Mouse (Mus musculus): ENCODE data around the gene Ppm1l. TPM values are rescaled to one million over a fixed set of nuclear protein-coding genes. Genes with fewer than 3 reads are reported as not detected.

Gene Ppm1l
- 6.3 and 7.6 TPM in 2 replicates for polyA plus RNA-seq (2014; fragmentation: Nextera tagmentation; extraction: Ambion mirVana)

GRCm38 (mm10) chr3:69316391-69317195 is at the start of gene Ppm1l:
Gene Ppm1l (plus strand): TSS chr3:69316861.
- TF ChIP-seq CTCF (IDR thresholded peaks at IDR 0.05; ENCODE audit: low read depth) = 0 out of 2 replicates have a peak, but pooled peaks have one; percentile 7
- H3K9ac ChIP-seq = peak within 1 kb of the TSS; percentile 79
- no peaks in the 10 kb centered on the region for H3K9me3 ChIP-seq (ENCODE audit: low read depth, low read length)
- H3K4me2 ChIP-seq = peak within 1 kb of the TSS; percentile 94
- peaks cover 16% of the 10 kb centered on the region; the same call in 1 of the 2 replicates for H3K27me3 ChIP-seq (ENCODE audit: insufficient read depth, low read length)
- H3K4me3 ChIP-seq (ENCODE audit: low read depth, low read length) = peak within 1 kb of the TSS; percentile 65
- peak within 1 kb of the TSS; percentile 81 for H3K27ac ChIP-seq (ENCODE audit: low read depth)
- DNase-seq (peak; percentile 94), ATAC-seq (ENCODE audit: insufficient read depth) (peak; percentile 97)
- H3K4me1 ChIP-seq (ENCODE audit: insufficient read depth) = peaks cover 10% of the 10 kb centered on the region; the same call in 1 of the 2 replicates
- H3K36me3 ChIP-seq (ENCODE audit: insufficient read depth) = no peaks in the 10 kb centered on the region
- WGBS = under 1% methylated on average over 78 of the region's 80 CpGs

GRCm38 (mm10) chr3:69271812-69272211 is 44.8 kb upstream of the Ppm1l start:
- 52% methylated on average over 7 of the region's 7 CpGs for WGBS
- no peaks in the 10 kb centered on the region for H3K36me3 ChIP-seq (ENCODE audit: insufficient read depth)
- no peak; the same call in 1 of the 2 replicates for ATAC-seq (ENCODE audit: insufficient read depth)
- no peak overlapping the region for H3K4me3 ChIP-seq (ENCODE audit: low read depth, low read length)
- H3K4me2 ChIP-seq = no peak overlapping the region
- H3K27me3 ChIP-seq (ENCODE audit: insufficient read depth, low read length) = no peaks in the 10 kb centered on the region
- no peaks in the 10 kb centered on the region for H3K9me3 ChIP-seq (ENCODE audit: low read depth, low read length)
- no peak overlapping the region for H3K9ac ChIP-seq
- no peak overlapping the region for H3K27ac ChIP-seq (ENCODE audit: low read depth)
- peak; percentile 17 for DNase-seq
- H3K4me1 ChIP-seq (ENCODE audit: insufficient read depth) = no peaks in the 10 kb centered on the region
- TF ChIP-seq CTCF (IDR thresholded peaks at IDR 0.05; ENCODE audit: low read depth) = no peak

- H3K27me3 ChIP-seq (ENCODE audit: insufficient read depth, low read length) = no peaks in the 10 kb centered on the region
- no peaks in the 10 kb centered on the region for H3K4me1 ChIP-seq (ENCODE audit: insufficient read depth)
- no peak overlapping the region for H3K9ac ChIP-seq
- ATAC-seq (ENCODE audit: insufficient read depth) = no peak
- no peak for DNase-seq
- WGBS = 87% methylated on average over 16 of the region's 16 CpGs
- no peaks in the 10 kb centered on the region for H3K36me3 ChIP-seq (ENCODE audit: insufficient read depth)
- no peak overlapping the region for H3K27ac ChIP-seq (ENCODE audit: low read depth)
- H3K4me2 ChIP-seq = no peak overlapping the region
- no peak overlapping the region for H3K4me3 ChIP-seq (ENCODE audit: low read depth, low read length)
- TF ChIP-seq CTCF (IDR thresholded peaks at IDR 0.05; ENCODE audit: low read depth) = no peak
- no peaks in the 10 kb centered on the region for H3K9me3 ChIP-seq (ENCODE audit: low read depth, low read length)
These were observed 42.5 kb upstream of the Ppm1l start for GRCm38 (mm10) chr3:69274018-69274663.

- Histone ChIP-seq H3K27ac (ENCODE audit: low read depth) (no peak overlapping the region), H3K9ac (no peak overlapping the region), H3K27me3 (ENCODE audit: insufficient read depth, low read length) (no peaks in the 10 kb centered on the region), H3K4me3 (ENCODE audit: low read depth, low read length) (no peak overlapping the region), H3K4me1 (ENCODE audit: insufficient read depth) (no peaks in the 10 kb centered on the region), H3K36me3 (ENCODE audit: insufficient read depth) (no peaks in the 10 kb centered on the region), H3K9me3 (ENCODE audit: low read depth, low read length) (no peaks in the 10 kb centered on the region), H3K4me2 (no peak overlapping the region)
- ATAC-seq (ENCODE audit: insufficient read depth) (no peak), DNase-seq (no peak)
- 80% methylated on average over 15 of the region's 15 CpGs for WGBS
- TF ChIP-seq CTCF (IDR thresholded peaks at IDR 0.05; ENCODE audit: low read depth) = no peak
These were observed 41.9 kb upstream of the Ppm1l start for GRCm38 (mm10) chr3:69274664-69275312.

- 83% methylated on average over 6 of the region's 6 CpGs for WGBS
- Histone ChIP-seq H3K4me1 (ENCODE audit: insufficient read depth) (no peaks in the 10 kb centered on the region), H3K27me3 (ENCODE audit: insufficient read depth, low read length) (no peaks in the 10 kb centered on the region), H3K4me3 (ENCODE audit: low read depth, low read length) (no peak overlapping the region), H3K27ac (ENCODE audit: low read depth) (no peak overlapping the region), H3K9me3 (ENCODE audit: low read depth, low read length) (no peaks in the 10 kb centered on the region), H3K4me2 (no peak overlapping the region), H3K36me3 (ENCODE audit: insufficient read depth) (no peaks in the 10 kb centered on the region), H3K9ac (no peak overlapping the region)
- no peak for DNase-seq
- TF ChIP-seq CTCF (IDR thresholded peaks at IDR 0.05; ENCODE audit: low read depth) = no peak
- ATAC-seq (ENCODE audit: insufficient read depth) = no peak
These were observed 38.0 kb upstream of the Ppm1l start for GRCm38 (mm10) chr3:69278648-69279047.

GRCm38 (mm10) chr3:69282406-69282805 is 34.3 kb upstream of the Ppm1l start:
- DNase-seq (peak; percentile 15), ATAC-seq (ENCODE audit: insufficient read depth) (no peak)
- H3K36me3 ChIP-seq (ENCODE audit: insufficient read depth) = no peaks in the 10 kb centered on the region
- no peak for TF ChIP-seq CTCF (IDR thresholded peaks at IDR 0.05; ENCODE audit: low read depth)
- 43% methylated on average over 9 of the region's 9 CpGs for WGBS
- no peak overlapping the region for H3K4me2 ChIP-seq
- no peak overlapping the region for H3K9ac ChIP-seq
- H3K4me1 ChIP-seq (ENCODE audit: insufficient read depth) = no peaks in the 10 kb centered on the region
- no peak overlapping the region for H3K4me3 ChIP-seq (ENCODE audit: low read depth, low read length)
- H3K27ac ChIP-seq (ENCODE audit: low read depth) = no peak overlapping the region
- no peaks in the 10 kb centered on the region for H3K9me3 ChIP-seq (ENCODE audit: low read depth, low read length)
- H3K27me3 ChIP-seq (ENCODE audit: insufficient read depth, low read length) = no peaks in the 10 kb centered on the region

All from lung, embryonic 14.5 days (tissue).